Mouse (Mus musculus) R1 (cell line): ENCODE measurements at regions not wholly inside any gene's neighbourhood (a gene's known extent, or its start where the extent isn't known, plus 50 kb on each side); places are given as distances from the start of the nearest gene placed in this dataset.
A peak's percentile ranks its signal among the peaks of the same experiment; 100 is the strongest.

Experiments
- DNase-seq: peaks from one replicate; pipeline ENCODE4 v3.0.0-alpha.2; 2018; ENCODE audit warnings: low read depth, low spot score

DNA sequence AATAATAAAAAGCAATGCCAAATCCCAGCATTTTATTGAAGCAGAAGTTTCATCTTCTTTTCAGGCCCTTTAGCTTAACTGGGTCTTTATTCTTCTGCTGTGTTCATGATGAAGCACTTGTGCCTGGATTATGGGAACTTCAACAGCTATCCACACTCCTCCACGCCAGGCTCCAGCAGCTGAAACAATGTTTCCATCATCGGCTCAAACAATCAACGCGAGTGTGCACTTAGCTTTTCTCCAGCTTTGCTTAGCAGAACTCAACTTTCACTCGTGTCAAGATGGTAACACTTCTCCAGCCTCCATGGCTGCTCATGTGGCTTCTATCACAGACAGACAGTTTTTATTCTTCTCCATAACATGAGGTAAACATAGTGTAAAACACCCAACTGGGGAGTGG lies 143.8 kb upstream of the Mdm1 start:
- DNase-seq, result no peak

DNA sequence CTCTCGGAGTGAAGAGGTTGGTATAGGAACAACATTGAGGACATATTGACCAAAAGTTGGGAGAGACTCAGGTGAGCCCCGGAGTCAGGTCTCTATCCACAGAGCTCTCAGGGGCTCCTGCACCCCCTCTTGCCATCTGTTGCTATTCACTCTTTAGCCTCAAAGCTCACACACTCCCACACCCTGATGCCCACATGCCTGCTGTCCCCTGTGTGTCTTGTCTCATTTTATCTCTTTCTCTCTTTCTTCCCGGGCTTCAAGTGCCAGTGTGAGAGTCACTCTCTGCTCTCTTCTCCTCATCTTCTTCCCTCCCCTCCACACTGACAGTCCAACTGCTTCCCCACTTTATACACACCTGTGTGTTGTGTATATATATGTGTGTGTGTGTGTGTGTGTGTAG lies 141.0 kb upstream of the Mdm1 start:
- DNase-seq, result no peak

DNA sequence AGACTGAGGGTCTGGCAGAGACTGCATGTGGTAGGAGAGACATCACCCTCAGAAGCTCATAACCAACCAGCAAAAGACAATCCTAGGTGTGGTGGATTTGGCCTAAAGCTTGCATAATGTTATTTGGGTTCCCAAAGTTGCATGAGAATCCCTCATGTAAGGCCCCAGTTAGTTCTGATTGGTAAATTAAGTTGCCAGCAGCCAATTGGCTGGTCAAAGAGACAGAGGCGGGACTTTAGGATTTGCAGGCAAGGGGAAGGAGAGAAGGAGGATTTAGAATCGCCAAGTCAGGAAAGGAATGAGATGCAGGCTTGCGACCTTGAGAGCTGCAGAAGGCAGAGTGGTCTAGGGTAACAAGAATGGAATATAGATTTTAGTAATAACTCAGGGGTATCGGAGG lies 140.1 kb upstream of the Mdm1 start:
- peak; percentile 72 for DNase-seq

DNA sequence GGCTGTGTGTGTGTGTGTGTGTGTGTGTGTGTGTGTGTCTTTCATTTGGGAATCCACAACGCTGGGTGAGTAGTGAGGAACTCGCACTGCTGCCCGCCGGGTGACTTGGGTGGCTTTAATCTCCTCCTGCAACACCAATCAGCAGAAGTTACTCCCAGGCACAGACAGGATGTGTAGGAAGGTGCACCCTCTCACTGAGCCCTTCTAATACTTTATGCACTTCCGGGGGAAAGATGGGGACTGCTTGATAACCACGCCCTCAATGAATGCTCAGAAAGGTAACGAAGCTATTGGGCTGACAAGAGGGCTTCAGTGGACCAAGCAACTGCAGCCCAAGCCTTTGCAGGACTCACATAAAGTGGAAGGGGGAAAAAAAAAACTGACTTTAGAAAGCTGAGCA lies 139.6 kb upstream of the Mdm1 start:
- DNase-seq, result peak; percentile 37

DNA sequence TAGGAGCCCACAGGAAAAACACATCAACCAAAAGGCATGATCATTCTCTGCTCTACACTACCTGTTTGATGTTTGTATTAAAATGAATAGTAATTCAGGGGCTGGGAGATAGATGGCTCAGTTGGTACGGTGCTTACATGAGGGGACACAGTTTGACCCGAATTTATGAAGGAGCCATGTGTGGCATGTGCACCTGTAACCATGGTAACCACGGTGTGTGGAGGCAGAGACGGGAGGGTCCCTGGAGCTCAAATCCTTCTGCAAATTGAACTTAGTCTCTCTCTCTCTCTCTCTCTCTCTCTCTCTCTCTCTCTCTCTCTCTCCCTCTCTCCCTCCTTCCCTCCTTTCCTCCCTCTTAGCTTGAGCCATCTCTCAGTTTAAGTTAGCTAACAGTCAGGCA lies 139.1 kb upstream of the Mdm1 start:
- no peak for DNase-seq

DNA sequence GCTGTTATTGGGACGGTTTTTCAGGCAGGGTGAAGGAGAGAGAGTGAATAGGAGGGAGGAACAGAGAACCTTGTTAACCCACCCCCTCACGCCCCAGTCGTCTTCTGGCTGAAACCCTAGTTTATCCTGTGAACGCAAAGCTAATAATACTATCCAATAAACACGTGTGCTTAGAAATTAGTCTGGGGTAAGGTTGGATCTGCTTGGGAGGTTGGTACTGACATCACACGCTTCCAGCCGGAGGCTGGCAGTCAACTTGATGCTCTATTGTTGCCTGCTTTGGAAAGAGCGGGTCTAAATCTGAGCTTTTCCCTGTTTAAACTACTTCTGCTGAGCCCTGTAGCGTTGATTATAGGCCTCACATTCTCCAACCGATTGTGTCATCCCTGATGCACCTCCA lies 138.4 kb upstream of the Mdm1 start:
- no peak for DNase-seq

DNA sequence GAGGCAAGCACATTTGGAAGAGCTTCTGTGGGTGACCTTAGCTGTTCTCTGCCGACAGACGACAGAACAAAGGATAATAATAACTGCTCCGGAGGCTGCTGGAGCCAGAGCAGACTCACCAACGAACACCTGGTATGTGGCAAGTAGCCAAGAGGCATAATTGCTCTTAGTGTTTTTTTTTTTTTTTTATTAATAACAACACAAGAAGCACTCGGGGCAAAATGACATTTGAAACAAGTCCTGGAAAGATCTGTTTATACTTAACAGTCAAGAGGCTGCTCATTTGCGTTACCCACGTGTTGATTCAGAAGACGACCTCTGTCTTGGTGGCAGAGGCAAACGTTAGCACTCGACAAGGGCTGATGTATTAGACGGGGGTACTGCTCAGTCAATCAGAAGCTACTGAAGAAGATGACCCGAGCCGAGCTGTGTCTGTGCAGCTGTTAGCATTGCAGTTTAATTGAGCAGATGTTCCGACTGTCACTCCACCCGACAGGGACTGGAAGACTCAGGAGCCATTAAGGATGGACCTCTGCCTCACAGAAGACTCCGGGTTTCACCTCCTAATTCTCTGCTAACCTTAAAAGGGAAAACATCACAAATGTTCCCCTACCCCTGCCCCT lies 137.8 kb upstream of the Mdm1 start:
- no peak for DNase-seq

DNA sequence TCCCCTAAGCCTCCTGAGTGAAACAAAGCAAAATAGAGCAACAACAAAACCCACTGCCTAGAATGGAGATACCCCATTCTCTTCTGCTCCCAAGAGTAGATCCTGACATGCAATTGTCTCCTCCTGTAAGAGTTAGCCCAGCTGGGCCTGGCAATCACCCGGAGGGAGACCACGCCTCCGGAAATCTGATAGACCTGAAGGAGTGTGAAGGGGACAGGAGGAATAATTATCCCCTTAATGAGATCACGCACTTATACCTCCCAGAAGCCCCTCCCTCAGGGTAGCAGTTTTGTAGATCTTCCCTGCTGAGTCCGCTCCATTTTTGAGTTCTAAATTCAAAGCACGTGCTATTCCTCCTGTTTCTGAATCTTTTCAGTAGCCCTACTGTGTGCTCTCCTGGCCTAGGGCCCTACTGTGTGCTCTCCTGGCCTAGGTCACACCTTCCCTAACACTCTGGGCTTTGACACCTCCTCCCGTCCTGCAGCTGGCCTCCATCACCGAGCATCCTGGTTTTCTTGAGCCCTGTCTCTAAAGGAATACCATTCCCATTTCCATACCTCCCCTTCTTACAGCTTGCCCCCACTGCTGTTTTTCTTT lies 137.2 kb upstream of the Mdm1 start:
- no peak for DNase-seq

DNA sequence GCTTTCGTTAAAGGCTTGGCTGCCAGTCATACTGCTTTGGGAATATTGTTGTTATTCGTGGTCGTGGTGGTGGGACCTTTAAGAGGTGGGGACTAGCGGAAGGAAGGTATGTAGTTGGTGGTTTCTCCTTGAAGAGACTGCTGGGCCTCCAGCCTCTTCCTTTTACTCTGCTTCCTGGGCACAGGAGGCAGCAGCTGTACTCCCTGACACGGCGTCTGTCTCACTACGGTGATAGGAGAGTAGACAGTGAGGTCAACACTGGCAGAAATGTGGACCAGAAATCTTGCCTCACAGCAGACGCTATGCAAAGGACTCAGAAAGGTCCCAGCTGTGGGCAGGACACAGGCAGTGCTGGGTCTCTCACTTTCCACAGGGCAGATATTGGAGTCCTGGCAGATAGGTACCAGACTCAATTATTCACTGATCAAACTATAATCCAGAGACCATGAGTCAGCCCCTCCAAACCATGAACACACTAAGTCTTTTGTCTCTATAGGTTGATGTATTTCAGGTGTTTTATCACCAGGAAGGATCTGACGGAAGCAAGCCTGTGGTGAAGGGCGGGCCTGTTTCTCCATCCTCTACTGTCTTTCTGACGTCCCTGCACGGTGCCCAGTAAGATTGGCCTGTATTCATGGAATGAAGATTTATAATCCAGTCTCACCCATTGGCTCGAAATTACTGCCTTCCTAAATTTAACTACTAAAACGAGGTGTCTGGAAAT lies 134.6 kb upstream of the Mdm1 start:
- DNase-seq, result no peak

DNA sequence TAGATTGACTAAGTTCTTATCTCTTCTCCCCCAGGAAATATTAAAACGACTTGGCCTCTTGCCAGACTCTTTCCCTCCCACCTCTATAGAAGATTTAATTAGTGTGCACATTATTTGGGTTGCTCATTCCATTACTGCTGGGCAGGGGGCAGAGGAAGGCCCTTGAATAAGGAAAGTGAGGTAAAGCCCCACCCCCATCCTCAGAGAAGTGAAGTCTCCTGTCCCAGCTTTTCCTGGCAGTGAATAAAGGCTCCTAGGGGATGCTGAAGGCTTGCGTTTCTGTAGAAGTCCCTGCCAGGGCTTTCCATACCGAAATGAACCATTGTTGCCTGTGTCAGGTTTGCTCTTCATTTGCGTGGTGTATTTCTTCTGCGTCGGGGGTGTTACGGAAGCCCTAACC lies 133.8 kb upstream of the Mdm1 start:
- DNase-seq, result no peak

DNA sequence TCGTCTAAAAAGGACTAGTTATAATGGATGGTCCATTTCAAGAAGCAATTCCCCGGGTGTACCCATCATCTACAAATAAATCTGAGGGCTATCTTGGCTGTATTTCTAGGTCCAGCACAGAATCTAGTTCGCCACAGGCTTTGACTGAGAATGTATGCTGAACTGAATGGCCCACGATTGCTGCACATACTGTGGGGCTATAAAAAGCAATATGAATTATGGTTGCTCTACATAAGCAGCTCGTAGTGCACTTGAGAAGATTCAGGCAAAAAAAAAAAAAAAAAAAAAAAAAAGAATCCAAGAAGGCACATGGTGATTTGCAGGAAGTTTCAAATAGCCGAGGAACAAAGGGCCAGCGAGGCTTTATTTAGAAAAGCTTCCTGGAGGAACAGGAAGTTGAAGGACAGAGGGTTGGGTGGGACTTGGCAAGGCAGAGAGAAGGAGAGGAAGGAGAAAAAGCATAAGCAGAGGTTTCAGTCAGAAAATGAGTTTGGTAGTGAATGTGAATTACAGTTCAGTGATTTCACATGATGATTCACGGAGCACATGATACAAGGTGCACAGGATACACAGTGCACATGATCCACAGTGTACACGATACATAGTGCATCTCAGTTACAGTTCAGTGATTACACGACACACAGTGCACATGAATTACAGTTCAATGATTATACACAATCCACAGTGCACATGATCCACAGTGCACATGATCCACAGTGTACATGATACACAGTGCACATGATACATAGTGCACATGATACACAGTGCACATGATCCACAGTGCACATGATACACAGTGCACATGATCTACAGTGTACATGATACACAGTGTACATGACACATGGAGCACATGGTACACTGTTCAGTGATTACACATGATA lies 129.7 kb upstream of the Mdm1 start:
- peak; percentile 56 for DNase-seq

DNA sequence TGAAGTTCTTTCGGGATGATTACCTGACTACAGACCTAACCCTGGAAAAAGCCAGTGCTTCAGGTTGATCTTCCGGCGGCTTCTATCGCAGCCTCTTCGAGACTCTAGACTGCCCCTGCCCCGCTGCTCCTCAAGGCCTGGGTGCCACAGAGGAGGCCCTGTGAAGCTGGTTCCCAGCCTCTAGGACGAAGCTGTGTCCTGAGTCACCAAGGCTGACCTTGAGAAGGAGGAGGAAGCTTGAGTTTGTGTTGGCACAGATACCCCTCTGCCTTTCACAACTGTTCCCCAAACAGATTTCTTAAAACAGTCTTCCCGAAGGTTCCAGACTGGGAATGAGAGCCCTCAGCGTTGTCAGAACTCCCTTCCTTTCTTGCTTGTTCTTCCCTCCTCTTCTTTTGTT lies 112.8 kb upstream of the Mdm1 start:
- DNase-seq, result no peak

DNA sequence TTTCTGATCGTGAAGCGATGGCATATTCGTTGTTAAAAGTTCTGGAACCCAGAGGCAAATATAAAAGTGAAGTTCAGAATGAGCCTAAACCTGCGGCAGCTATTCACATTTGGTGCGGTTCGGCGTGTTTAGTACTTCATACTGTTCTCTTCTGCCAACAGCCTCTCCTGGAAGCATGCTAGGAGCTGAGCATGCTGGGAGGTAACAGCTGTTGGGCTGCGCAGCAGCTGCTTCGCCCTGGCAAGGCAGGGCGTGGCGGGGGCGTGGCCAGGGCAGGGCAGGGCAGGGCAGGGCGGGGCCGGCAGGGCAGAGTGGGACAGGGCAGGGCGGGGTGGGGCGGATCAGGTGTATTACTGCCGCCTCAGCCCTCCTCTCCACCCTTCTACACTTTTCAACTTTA lies 107.2 kb upstream of the Mdm1 start:
- DNase-seq, result peak; percentile 43

DNA sequence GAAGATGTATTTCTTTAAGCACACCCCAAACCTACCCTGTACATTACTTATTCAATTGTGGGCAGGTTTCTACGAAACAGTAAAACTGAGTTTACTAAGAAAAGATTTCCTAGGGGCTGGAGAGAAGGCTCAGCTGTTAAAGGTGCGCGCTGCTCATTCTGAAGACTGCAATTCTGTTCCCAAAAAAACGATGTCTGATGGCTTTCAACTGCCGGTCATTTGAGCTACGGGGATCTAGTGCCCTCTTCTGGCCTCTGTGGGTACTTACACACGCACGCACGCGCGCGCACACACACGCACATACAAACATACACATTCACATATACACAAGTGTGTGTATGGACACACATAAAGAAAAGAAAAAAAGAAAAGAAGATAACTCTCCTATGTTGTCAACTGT lies 106.6 kb upstream of the Mdm1 start:
- peak; percentile 71 for DNase-seq

DNA sequence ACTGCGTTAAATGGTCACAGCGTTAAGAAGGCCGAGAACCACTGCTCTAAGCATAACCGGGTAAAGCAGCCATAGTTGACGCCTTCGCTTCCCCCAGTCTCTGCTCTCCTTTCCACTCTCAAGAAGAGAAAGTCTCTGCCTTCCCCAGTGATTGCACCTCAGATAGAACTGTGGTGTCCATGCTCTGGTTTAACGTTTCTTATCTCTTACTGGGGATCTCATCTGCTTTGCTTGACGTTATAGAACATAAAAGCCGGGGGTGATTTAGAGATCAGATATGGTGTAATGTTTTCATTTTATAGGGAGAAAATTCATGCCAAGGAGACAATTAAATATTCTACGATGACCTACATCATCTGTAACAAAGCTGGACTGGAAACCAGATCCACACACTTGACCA lies 103.1 kb upstream of the Mdm1 start:
- no peak for DNase-seq

DNA sequence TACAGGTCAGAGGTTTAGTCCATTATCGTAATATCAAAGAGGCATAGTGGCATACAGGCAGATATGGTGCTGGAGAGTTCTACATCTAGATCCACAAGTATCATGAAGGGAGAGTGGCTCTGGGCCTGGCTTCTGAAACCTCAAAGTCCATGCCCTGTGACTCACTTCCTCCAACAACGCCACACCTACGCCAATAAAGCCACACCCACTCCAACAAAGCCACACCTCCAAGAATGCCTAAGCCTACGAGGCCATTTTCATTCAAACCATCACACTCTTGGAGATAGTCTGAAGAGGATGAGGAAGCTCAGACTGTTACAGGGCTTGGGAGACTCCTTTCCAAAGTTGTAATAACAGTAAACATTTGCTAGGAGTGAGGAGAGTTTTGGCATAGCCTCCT lies 102.6 kb upstream of the Mdm1 start:
- peak; percentile 68 for DNase-seq

DNA sequence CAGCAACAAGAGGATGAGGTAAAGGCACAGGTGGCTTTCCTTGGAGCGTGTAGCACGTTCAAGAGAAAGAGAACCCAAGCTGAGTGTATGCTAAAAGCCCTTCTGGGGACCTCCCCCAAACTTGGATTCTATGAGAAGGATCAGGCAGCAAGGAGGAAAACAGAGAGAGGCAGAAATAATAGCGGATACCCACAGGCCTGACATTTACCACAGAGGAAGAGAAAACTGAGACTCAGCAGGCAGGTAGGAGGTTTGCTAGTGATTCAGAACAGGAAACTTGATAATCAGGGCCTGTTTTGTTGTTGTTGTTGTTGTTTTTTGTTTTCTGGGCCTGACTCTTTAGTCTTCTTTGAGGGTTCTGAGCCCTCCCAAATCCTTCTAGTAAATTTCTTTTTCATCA lies 100.5 kb upstream of the Mdm1 start:
- DNase-seq, result no peak

DNA sequence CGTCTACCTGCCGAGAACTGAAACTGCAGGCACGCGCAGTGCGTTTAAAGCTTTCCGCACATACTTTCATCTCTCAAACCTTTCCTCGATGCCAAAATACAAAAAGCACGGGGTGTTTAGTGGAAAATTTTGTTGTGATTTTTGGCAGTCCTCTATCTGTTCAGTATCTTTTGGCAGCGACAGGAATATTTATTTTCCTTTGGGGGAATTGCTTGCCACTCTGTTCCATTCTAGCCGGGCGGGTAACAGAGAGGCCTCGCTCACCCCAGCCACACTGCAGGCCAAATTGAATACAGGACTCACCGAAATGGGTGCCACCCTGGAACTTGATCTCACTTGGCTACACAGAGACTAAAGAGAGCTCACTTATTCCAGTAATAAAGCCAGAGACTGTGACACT lies 97.8 kb upstream of the Mdm1 start:
- DNase-seq, result no peak

DNA sequence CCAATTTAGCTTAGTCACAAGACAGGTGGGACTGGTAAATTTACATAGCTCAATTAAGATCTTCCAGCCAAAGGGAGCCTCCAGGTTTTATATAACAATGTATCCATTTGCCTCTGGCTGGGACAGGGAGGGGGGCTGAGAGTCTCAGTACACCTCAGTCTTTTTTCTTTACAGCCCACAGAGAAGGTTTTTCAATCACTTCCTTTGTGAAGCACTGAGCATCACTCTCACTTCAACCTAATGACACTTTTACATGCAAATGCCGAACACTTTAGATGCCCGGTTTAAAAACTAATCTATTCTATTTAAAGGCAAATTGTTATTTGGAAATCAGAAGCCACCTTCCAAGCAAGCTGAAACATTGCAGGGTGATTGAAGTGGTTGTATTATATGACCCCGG lies 96.8 kb upstream of the Mdm1 start:
- DNase-seq, result peak; percentile 57

DNA sequence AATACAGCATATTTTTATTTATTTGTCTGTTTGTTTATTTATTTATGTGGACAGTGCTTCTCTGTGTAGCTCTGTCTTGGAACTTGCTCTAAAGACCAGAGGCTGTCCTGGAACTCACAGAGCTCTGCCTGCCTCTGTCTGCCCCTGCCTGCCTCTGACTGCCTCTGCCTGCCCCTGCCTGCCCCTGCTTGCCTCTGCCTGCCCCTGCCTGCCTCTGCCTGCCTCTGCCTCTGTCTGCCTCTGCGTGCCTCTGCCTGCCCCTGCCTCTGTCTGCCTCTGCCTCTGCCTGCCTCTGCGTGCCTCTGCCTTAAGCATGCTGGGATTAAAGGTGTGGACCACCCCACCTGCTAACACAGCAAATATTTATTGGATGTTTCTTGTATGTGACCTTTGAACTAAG lies 96.2 kb upstream of the Mdm1 start:
- no peak for DNase-seq

DNA sequence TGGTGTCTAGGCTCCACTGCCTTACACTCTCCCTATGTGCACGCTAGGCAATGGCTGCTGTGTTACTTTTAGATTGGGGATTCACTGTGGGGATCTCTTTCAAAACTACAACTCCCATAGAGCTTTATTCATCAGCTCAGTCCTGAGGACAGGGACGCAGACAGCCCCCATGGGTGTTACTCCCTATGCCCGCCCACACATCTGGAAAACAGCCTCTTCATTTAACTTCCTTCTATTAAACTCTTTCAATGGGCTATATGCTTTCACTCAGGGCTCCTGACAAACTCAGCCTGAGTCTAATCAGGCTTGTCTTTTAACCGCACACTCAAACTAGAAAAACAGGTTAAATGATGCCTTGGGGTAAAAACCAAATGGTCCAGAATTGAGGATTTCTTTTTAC lies 95.3 kb upstream of the Mdm1 start:
- no peak for DNase-seq

DNA sequence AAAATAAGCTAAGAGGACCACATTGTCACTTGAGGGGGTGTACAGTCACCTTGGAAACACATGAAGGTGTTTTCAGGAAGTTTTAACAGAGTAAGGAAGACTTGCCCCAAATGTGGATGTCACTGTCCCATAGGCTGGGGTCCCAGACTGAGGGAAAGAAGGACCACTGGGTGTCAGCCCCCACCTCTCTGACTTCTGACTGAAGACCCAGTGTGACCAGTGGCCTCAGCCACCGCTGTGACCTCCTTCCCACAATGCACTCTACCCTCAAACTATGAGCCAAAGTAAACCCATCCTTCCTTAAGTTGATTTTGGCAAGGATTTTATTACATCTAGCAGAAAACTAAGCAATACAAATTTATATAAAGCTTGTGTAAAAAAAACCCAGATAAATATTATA lies 94.8 kb upstream of the Mdm1 start:
- DNase-seq, result no peak
